In genomic region chr11:54865330-54866085, GRCm38 (mm10) we compare ENCODE assay signal across 8 mouse cellular contexts. TPM values are rescaled to one million over a fixed set of nuclear protein-coding genes. Genes with fewer than 3 reads are reported as not detected.
DNase-seq lines count a peak whose midpoint lies in the region; ATAC-seq and TF ChIP-seq lines count a peak whose summit lies in the region.

No protein-coding gene starts in this region.

- peak overlapping the region; percentile 95 for H3K4me3 ChIP-seq in kidney, postnatal 0 days (replicated peaks; ENCODE audit: low read depth, low read length)
- H3K4me3 ChIP-seq in cortical plate, adult 2 months (ENCODE audit: insufficient read depth, low read length) = peak overlapping the region; percentile 75
- peak overlapping the region; percentile 93 for H3K4me3 ChIP-seq in hindbrain, embryonic 16.5 days (ENCODE audit: low read length)
- peak overlapping the region; percentile 60 for H3K4me3 ChIP-seq in myocyte

- peaks cover 32% of the 10 kb centered on the region for H3K79me2 ChIP-seq in myocyte (ENCODE audit: control insufficient read depth, insufficient read depth)

- intact Hi-C loops in left cerebral cortex, postnatal 10 days (cut with DNase I) = loop anchor here (10.0 kb wide), 1 partner anchor 301 kb away; no protein-coding TSS in a partner anchor

- H3K9ac ChIP-seq in kidney, postnatal 0 days (ENCODE audit: low read depth, low read length) = peak overlapping the region; percentile 96
- peak overlapping the region; percentile 98; the same call in 1 of the 2 replicates for H3K9ac ChIP-seq in hindbrain, embryonic 16.5 days (ENCODE audit: low read depth, low read length)

- no peak for TF ChIP-seq CTCF in kidney, postnatal 0 days (IDR thresholded peaks at IDR 0.05; ENCODE audit: low read depth)
- no peak for TF ChIP-seq CTCF in cortical plate, adult 2 months (IDR thresholded peaks at IDR 0.05; ENCODE audit: extremely low read depth, insufficient read depth, low read length)

- WGBS in kidney, postnatal 0 days = 65% methylated on average over 6 of the region's 6 CpGs
- 77% methylated on average over 6 of the region's 6 CpGs for WGBS in hindbrain, embryonic 16.5 days

- peak overlapping the region; percentile 69 for H3ac ChIP-seq in myocyte (ENCODE audit: control insufficient read depth, insufficient read length)

- peak overlapping the region; percentile 95 for H3K27ac ChIP-seq in kidney, postnatal 0 days
- H3K27ac ChIP-seq in cortical plate, adult 2 months (ENCODE audit: insufficient read depth, low read length) = no peak overlapping the region
- H3K27ac ChIP-seq in hindbrain, embryonic 16.5 days (ENCODE audit: low read depth, low read length) = peak overlapping the region; percentile 92

- no peaks in the 10 kb centered on the region for H3K9me3 ChIP-seq in kidney, postnatal 0 days (replicated peaks; ENCODE audit: low read length)
- no peaks in the 10 kb centered on the region for H3K9me3 ChIP-seq in hindbrain, embryonic 16.5 days (ENCODE audit: control insufficient read depth, low read length)

- ATAC-seq in kidney, postnatal 0 days (replicated peaks; ENCODE audit: low FRiP score, low read depth) = no peak
- ATAC-seq in hindbrain, embryonic 16.5 days = no peak

- peak overlapping the region; percentile 60 for H3K4me2 ChIP-seq in kidney, postnatal 0 days (ENCODE audit: low read length)
- peak overlapping the region; percentile 69 for H3K4me2 ChIP-seq in hindbrain, embryonic 16.5 days (ENCODE audit: low read length)
- H3K4me2 ChIP-seq in myocyte (ENCODE audit: low read depth) = peak overlapping the region; percentile 67

- no peak for DNase-seq in kidney, postnatal 0 days (ENCODE audit: low spot score)
- no peak for DNase-seq in kidney, adult 8-10 months
- DNase-seq in spleen, postnatal 10 days (ENCODE audit: low spot score in 2 of 2) = no peak
- DNase-seq in left cerebral cortex, postnatal 10 days (ENCODE audit: extremely low spot score in 1 of 2, low spot score in 2 of 2) = no peak
- no peak for DNase-seq in adrenal gland, adult 2 months

- no peaks in the 10 kb centered on the region for H3K27me3 ChIP-seq in kidney, postnatal 0 days (ENCODE audit: insufficient read depth, low read length)
- no peaks in the 10 kb centered on the region for H3K27me3 ChIP-seq in hindbrain, embryonic 16.5 days (replicated peaks; ENCODE audit: control insufficient read depth, insufficient read depth, low read length)
- H3K27me3 ChIP-seq in myocyte (ENCODE audit: control insufficient read depth, insufficient read depth, insufficient read length) = no peaks in the 10 kb centered on the region

- H3K36me3 ChIP-seq in kidney, postnatal 0 days (ENCODE audit: insufficient read depth, low read length) = peaks cover 7% of the 10 kb centered on the region
- peaks cover 2% of the 10 kb centered on the region; the same call in 1 of the 2 replicates for H3K36me3 ChIP-seq in hindbrain, embryonic 16.5 days (ENCODE audit: control insufficient read depth, insufficient read depth, low read length)
- peaks cover 13% of the 10 kb centered on the region for H3K36me3 ChIP-seq in myocyte (ENCODE audit: control insufficient read depth, insufficient read depth)

- 0 out of 2 replicates have a peak, but pooled peaks cover 14% of the 10 kb centered on the region for H3K4me1 ChIP-seq in kidney, postnatal 0 days (replicated peaks; ENCODE audit: insufficient read depth, low read length)
- peaks cover 6% of the 10 kb centered on the region for H3K4me1 ChIP-seq in cortical plate, adult 2 months (ENCODE audit: control insufficient read depth, insufficient read depth, low read length)
- H3K4me1 ChIP-seq in hindbrain, embryonic 16.5 days (ENCODE audit: control insufficient read depth, insufficient read depth, low read depth, low read length) = peaks cover 23% of the 10 kb centered on the region

- TF ChIP-seq POLR2A in cortical plate, adult 2 months (IDR thresholded peaks at IDR 0.05; ENCODE audit: extremely low read depth, insufficient read depth, low read length) = no peak
- TF ChIP-seq POLR2A in myocyte (IDR thresholded peaks at IDR 0.05; ENCODE audit: insufficient read length, low read depth) = no peak

TF ChIP-seq in myocyte, 11 proteins besides CTCF, POLR2A, EP300 and RAD21:
- TF ChIP-seq SRF (IDR thresholded peaks at IDR 0.05; ENCODE audit: control insufficient read depth, insufficient read length, low read depth) (no peak), POLR2AphosphoS2 (IDR thresholded peaks at IDR 0.05; ENCODE audit: insufficient read length, low read depth) (no peak), MYOD1 (IDR thresholded peaks at IDR 0.05; ENCODE audit: control insufficient read depth in 1 of 3, insufficient read length in 2 of 3, low read depth in 2 of 3) (no peak), MYOG (IDR thresholded peaks at IDR 0.05; ENCODE audit: control insufficient read depth in 1 of 3, insufficient read depth in 1 of 3, insufficient read length in 2 of 3, low read depth in 2 of 3) (no peak), MAX (IDR thresholded peaks at IDR 0.05; ENCODE audit: low read depth) (no peak), REST (IDR thresholded peaks at IDR 0.05; ENCODE audit: insufficient read depth, insufficient read length) (no peak), TCF3 (IDR thresholded peaks at IDR 0.05; ENCODE audit: insufficient read length, low read depth) (no peak), E2F4 (IDR thresholded peaks at IDR 0.05; ENCODE audit: insufficient read depth) (no peak), USF1 (IDR thresholded peaks at IDR 0.05; ENCODE audit: low read depth) (no peak), TCF12 (IDR thresholded peaks at IDR 0.05; ENCODE audit: insufficient read depth, poor library complexity, severe bottlenecking) (no peak)

RNA-seq across cellular contexts. Expression of gene Hint1, which starts 0.7 kb away (rescaled TPM):
- polyA plus RNA-seq in kidney, postnatal 0 days (2015; fragmentation: Nextera tagmentation; extraction: Ambion mirVana) = 1,015 and 1,085 TPM in 2 replicates
- polyA plus RNA-seq in cortical plate, adult 2 months (2012; rRNA removed) = 532 and 541 TPM in 2 replicates
- polyA plus RNA-seq in hindbrain, embryonic 16.5 days (2015; fragmentation: Nextera tagmentation; extraction: Ambion mirVana) = 728 and 827 TPM in 2 replicates
- polyA plus RNA-seq in myocyte (2012; fragmentation: generic; extraction: Trizol) = 860 TPM
- 100 to 1,000 TPM; 326 to 345 TPM for total RNA-seq in left cerebral cortex, postnatal 10 days (2021)
- 100 to 1,000 TPM; 339 to 391 TPM for total RNA-seq in adrenal gland, adult 2 months (2021)
- polyA plus RNA-seq in adrenal gland, adult 2 months (2012; rRNA removed) = 610 and 630 TPM in 2 replicates

RNA-seq across cellular contexts. Expression of gene Lyrm7, which starts 4.8 kb away (rescaled TPM):
- 7.3 and 7.7 TPM in 2 replicates for polyA plus RNA-seq in kidney, postnatal 0 days (2015; fragmentation: Nextera tagmentation; extraction: Ambion mirVana)
- 24.4 and 25.1 TPM in 2 replicates for polyA plus RNA-seq in cortical plate, adult 2 months (2012; rRNA removed)
- polyA plus RNA-seq in hindbrain, embryonic 16.5 days (2015; fragmentation: Nextera tagmentation; extraction: Ambion mirVana) = 10.4 and 10.6 TPM in 2 replicates
- 2.2 TPM for polyA plus RNA-seq in myocyte (2012; fragmentation: generic; extraction: Trizol)
- total RNA-seq in left cerebral cortex, postnatal 10 days (2021) = 10 to 100 TPM; 22.1 to 25.0 TPM
- total RNA-seq in adrenal gland, adult 2 months (2021) = 10 to 100 TPM; 14.3 to 20.8 TPM
- 0.27 and 0.38 TPM in 2 replicates for polyA plus RNA-seq in adrenal gland, adult 2 months (2012; rRNA removed)

RNA-seq across cellular contexts. Expression of gene Gpx3, which starts 36.7 kb away (rescaled TPM):
- 1,362 and 1,474 TPM in 2 replicates for polyA plus RNA-seq in kidney, postnatal 0 days (2015; fragmentation: Nextera tagmentation; extraction: Ambion mirVana)
- polyA plus RNA-seq in cortical plate, adult 2 months (2012; rRNA removed) = 4.1 and 5.9 TPM in 2 replicates
- 78.5 and 78.8 TPM in 2 replicates for polyA plus RNA-seq in hindbrain, embryonic 16.5 days (2015; fragmentation: Nextera tagmentation; extraction: Ambion mirVana)
- 9.4 TPM for polyA plus RNA-seq in myocyte (2012; fragmentation: generic; extraction: Trizol)
- 10 to 100 TPM in 1 of 2 experiments, 1 to 10 TPM in 1; 9.7 to 10.2 TPM for total RNA-seq in left cerebral cortex, postnatal 10 days (2021)
- total RNA-seq in adrenal gland, adult 2 months (2021) = 100 to 1,000 TPM; 580 to 729 TPM
- 256 and 331 TPM in 2 replicates for polyA plus RNA-seq in adrenal gland, adult 2 months (2012; rRNA removed)
